Mouse (Mus musculus) heart, postnatal 0 days (tissue): ENCODE data around the gene Hdac11. TPM values are rescaled to one million over a fixed set of nuclear protein-coding genes. Genes with fewer than 3 reads are reported as not detected.
A peak's percentile ranks its signal among the peaks of the same experiment; 100 is the strongest.

Experiments
- ATAC-seq: fragments of 200-750 bp; cut with Nextera tagmentation; 2 replicates; pipeline ENCODE4 v1.8.0; 2017; ENCODE audit warnings: low read depth, moderate number of reproducible peaks, moderate library complexity; ENCODE audit not compliant: insufficient read depth
- DNase-seq: peaks from one replicate; pipeline ENCODE4 v3.0.0-alpha.2; 2016; ENCODE audit warnings: low spot score
- H3K27ac ChIP-seq: fragments of 300-500 bp; sonication (generic); 2 replicates; pipeline ENCODE4 v1.5.1; 2014; ENCODE audit warnings: low read depth, mild to moderate bottlenecking
- H3K27me3 ChIP-seq: fragments of 300-500 bp; sonication (generic); 2 replicates; pipeline ENCODE4 v1.6.1; 2014; ENCODE audit warnings: low read length, mixed read lengths; ENCODE audit not compliant: control insufficient read depth, insufficient read depth
- H3K36me3 ChIP-seq: fragments of 300-500 bp; sonication (generic); replicated peaks from 2 replicates; pipeline ENCODE4 v1.6.1; 2014; ENCODE audit warnings: low read length, mixed read lengths; ENCODE audit not compliant: control insufficient read depth, insufficient read depth
- H3K4me1 ChIP-seq: fragments of 300-500 bp; sonication (generic); 2 replicates; pipeline ENCODE4 v1.6.1; 2014; ENCODE audit warnings: antibody characterized with exemption; ENCODE audit not compliant: control insufficient read depth, insufficient read depth
- H3K4me2 ChIP-seq: fragments of 300-500 bp; sonication (generic); 2 replicates; pipeline ENCODE4 v1.6.1; 2014; ENCODE audit warnings: low read depth, mild to moderate bottlenecking, low read length, moderate library complexity
- H3K4me3 ChIP-seq: fragments of 300-500 bp; sonication (generic); 2 replicates; pipeline ENCODE4 v1.5.1; 2014; ENCODE audit warnings: low read depth, low read length
- H3K9ac ChIP-seq: fragments of 300-500 bp; sonication (generic); replicated peaks from 2 replicates; pipeline ENCODE4 v1.6.1; 2014; ENCODE audit warnings: low read depth, low read length, mixed read lengths
- H3K9me3 ChIP-seq: fragments of 300-500 bp; sonication (generic); replicated peaks from 2 replicates; pipeline ENCODE4 v1.6.1; 2016; ENCODE audit warnings: low read length; ENCODE audit not compliant: control insufficient read depth
- CTCF ChIP-seq: IDR thresholded peaks from 2 replicates; pipeline ENCODE4 v1.5.1; 2016; ENCODE audit warnings: antibody characterized with exemption, control low read depth, low read depth
- EP300 ChIP-seq: IDR thresholded peaks from 2 replicates; pipeline ENCODE4 v1.6.1; 2016; ENCODE audit warnings: antibody characterized with exemption, low read depth
- whole genome bisulfite sequencing: fragments of 180-500 bp; shearing (Covaris S2); extraction: QIAGEN DNeasy Blood & Tissue Kit; methylation state at CpG from one replicate; pipeline ENCODE4 v1.1.7; 2014; 5-methylcytosine and 5-hydroxymethylcytosine counted together
- polyA plus RNA-seq: library from polyadenylated mRNA; unstranded; fragments of >200 nt; fragmentation: Nextera tagmentation; extraction: Ambion mirVana; gene quantifications from 2 replicates; pipeline ENCODE4 v1.2.1, GENCODE M21; 2015
- total RNA-seq: library from RNA; depleted of rRNA; stranded (reverse); fragments of >200 nt; gene quantifications from 2 replicates; pipeline ENCODE4 v1.2.3, GENCODE M21; 2014; ENCODE audit warnings: low replicate concordance

Gene Hdac11
- total and polyA plus RNA-seq, 2 experiments from 2014 or later = 9.5 to 17.9 TPM

- DNase-seq (no peak), ATAC-seq (no peak)
- H3K9me3 ChIP-seq = no peaks in the 10 kb centered on the region
- peak overlapping the region; percentile 60; the same call in 1 of the 2 replicates for H3K27ac ChIP-seq
- no peaks in the 10 kb centered on the region for H3K36me3 ChIP-seq
- no peak for TF ChIP-seq CTCF
- peaks cover 19% of the 10 kb centered on the region for H3K4me1 ChIP-seq
- no peaks in the 10 kb centered on the region for H3K27me3 ChIP-seq
- H3K4me2 ChIP-seq = no peak overlapping the region
- no peak overlapping the region for H3K9ac ChIP-seq
- WGBS = 33% methylated on average over 7 of the region's 7 CpGs
- H3K4me3 ChIP-seq = no peak overlapping the region
Measured at GRCm38 (mm10) chr6:91124286-91125227, 31.9 kb upstream of the Hdac11 start.

- Histone ChIP-seq H3K4me3 (no peak overlapping the region), H3K36me3 (no peaks in the 10 kb centered on the region), H3K4me1 (peaks cover 19% of the 10 kb centered on the region), H3K27ac (peak overlapping the region; percentile 60; the same call in 1 of the 2 replicates), H3K9ac (no peak overlapping the region), H3K4me2 (no peak overlapping the region), H3K9me3 (no peaks in the 10 kb centered on the region), H3K27me3 (no peaks in the 10 kb centered on the region)
- TF ChIP-seq EP300 (no peak), CTCF (no peak)
- 56% methylated on average over 2 of the region's 2 CpGs for WGBS
- peak; percentile 57 for DNase-seq
- ATAC-seq = no peak
Measured at GRCm38 (mm10) chr6:91125228-91125585, 31.3 kb upstream of the Hdac11 start.

DNA sequence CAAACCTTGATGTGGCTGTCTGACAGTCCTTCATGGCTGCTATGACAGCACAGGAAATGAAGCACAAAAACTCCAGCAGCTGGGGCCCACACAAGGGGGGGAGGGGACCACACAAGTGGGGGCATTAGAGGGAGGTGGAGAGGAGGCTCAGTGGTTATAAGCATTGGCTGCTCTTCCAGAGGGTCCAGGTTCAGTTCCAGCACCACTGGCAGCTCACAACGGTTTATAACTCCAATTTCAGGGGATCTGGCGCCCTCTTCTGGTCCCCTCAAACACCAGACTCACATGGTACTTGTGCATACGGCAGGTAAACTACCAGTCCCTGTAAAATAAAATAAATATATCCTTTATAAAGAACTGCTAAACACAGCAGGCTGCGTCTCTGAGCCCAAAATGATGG lies 27.5 kb upstream of the Hdac11 start:
- no peak for ATAC-seq

GRCm38 (mm10) chr6:91130856-91131255 lies 25.6 kb upstream of the Hdac11 start:
- Histone ChIP-seq H3K4me3 (no peak overlapping the region), H3K27me3 (no peaks in the 10 kb centered on the region), H3K9me3 (no peaks in the 10 kb centered on the region), H3K36me3 (no peaks in the 10 kb centered on the region), H3K27ac (no peak overlapping the region), H3K4me2 (no peak overlapping the region), H3K4me1 (0 out of 2 replicates have a peak, but pooled peaks cover under 1% of the 10 kb centered on the region), H3K9ac (no peak overlapping the region)
- ATAC-seq (no peak), DNase-seq (no peak)
- TF ChIP-seq EP300 (no peak), CTCF (no peak)
- WGBS = 19% methylated on average over 1 of the region's 1 CpGs

More for the DNA sequence above, 27.5 kb upstream of the Hdac11 start:
- Histone ChIP-seq H3K9ac (no peak overlapping the region), H3K9me3 (no peaks in the 10 kb centered on the region), H3K4me1 (peaks cover 17% of the 10 kb centered on the region), H3K27me3 (no peaks in the 10 kb centered on the region), H3K27ac (no peak overlapping the region), H3K36me3 (no peaks in the 10 kb centered on the region), H3K4me3 (no peak overlapping the region), H3K4me2 (no peak overlapping the region)
- no peak for TF ChIP-seq EP300
- no peak for DNase-seq
- 56% methylated on average over 4 of the region's 4 CpGs for WGBS

DNA sequence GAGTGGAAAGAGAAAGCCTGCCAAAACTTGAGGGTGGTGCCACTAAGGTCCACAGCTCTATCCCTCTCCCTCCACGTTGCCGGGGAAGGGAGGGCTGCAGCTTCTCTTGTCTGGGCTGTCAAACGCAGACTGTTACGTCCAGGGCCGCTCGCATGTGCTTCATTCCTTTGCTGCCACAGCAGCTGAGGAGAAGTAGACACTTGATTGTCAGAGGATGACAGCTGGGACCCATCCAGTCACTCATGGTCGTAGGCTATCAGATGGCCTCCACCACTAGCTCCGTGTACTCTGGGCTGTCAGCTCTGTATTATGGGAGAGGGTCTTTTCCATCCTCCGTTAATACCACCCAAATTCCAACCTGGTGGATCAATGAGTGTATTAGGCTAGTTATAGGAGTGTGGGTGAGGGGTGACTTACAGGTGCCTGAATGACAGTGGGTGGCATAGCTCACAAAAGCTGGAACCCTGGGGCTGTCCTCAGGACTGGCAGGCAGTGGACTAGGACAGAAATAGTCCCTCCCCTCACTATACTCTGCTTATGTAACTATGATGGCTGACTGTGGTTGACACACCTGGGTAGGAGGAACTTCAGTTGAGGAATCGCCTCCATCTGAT lies 19.0 kb upstream of the Hdac11 start:
- TF ChIP-seq CTCF = no peak
- TF ChIP-seq EP300 = no peak
- 39% methylated on average over 10 of the region's 10 CpGs for WGBS
- no peak for DNase-seq
- Histone ChIP-seq H3K4me3 (no peak overlapping the region), H3K27me3 (no peaks in the 10 kb centered on the region), H3K9ac (no peak overlapping the region), H3K4me1 (no peaks in the 10 kb centered on the region), H3K9me3 (no peaks in the 10 kb centered on the region), H3K36me3 (no peaks in the 10 kb centered on the region), H3K27ac (no peak overlapping the region), H3K4me2 (no peak overlapping the region)
- no peak for ATAC-seq
